Mouse (Mus musculus) T-helper 2 cell (primary cell): ENCODE results near the gene Triap1.
"Not testable (repeated sequence)": the region's sequence is repeated elsewhere in the genome, so short reads cannot be mapped to it uniquely, and the experiment has no call there.

ENCODE experiments used
- in situ Hi-C: fragments of 300-600 bp; cut with MboI, MseI; formaldehyde crosslinking; loops from one replicate; pipeline ENCODE4 v1.15.1; 2025; ENCODE audit warnings: high pct_unique_total_duplicates

Triap1 gene

DNA sequence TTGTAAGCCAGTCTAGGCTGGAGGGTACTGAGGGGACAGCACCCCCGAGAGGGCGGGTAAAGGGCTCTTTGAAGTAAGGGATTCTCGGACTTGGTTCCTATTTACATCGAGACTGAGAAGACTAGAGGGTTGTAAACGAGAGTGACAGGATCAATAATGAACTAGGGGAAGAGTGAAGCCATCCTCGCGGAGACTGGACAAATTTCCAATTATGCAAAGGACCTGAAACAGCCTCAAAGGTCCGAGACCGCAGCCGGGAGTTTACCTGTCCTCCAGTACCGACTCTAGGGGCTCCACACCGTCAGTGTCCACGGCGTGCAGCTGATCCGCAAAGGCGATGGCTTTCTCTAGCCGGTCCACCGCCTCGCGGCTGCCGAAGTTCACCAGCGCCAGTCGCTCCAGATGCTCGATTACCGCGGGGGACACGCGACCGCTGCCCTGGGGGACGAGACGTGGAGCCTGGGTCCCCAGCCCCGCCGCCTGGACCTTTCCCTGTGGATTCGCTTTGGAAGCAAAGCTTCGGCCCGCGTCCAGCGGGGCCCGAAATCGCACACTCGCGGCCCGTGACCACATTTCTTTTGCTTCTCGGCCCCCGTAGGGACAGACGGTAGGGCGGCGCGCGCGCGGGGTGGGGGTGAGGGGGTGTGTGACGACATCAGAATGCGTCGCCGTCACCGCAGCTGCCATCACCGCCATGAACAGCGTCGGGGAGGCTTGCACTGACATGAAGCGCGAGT lies at the start of gene Triap1, which contains the start of gene Gatc:
Triap1 (plus strand) TSS at position 649 of the 737 bp plus-strand sequence.
Gatc (minus strand) TSS at position 602 of the 737 bp plus-strand sequence.
- in situ Hi-C loops = no loop called here

DNA sequence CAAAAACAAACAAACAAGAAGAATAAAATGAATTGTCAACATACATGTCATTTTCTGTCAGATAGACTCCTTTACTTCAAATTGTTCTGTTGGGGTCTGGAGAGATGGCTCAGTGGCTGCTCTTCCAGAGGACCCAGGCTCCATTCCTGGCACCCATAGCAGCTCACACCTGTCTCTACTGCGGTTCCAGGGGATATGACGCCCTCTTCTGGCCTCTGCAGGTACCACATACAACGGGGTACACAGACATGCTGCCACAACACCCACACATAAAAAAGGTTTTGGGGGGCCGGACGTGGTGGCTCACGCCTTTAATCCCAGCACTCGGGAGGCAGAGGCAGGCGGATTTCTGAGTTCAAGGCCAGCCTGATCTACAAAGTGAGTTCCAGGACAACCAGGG lies 46.9 kb upstream of the Triap1 start:
- in situ Hi-C loops = no loop called here

DNA sequence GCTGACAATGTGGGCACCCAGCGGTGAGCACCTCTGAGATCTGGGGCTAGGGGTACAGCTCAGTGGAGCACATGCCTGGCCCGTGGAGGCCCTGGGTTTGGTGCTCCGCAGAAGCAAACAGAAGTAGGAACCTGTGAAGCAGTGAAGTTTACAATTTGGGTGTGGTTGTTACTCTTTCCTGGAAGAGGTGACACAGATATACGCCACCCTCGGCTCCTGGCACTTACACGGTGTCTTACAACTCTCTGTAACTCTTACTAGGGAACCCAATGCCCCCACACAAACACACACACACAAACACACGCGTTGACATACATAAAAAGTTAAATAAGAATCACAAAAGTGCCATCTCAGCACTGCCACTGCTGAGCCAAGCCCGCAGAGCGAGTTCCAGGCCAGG lies 44.7 kb upstream of the Triap1 start:
- in situ Hi-C loops = no loop called here

DNA sequence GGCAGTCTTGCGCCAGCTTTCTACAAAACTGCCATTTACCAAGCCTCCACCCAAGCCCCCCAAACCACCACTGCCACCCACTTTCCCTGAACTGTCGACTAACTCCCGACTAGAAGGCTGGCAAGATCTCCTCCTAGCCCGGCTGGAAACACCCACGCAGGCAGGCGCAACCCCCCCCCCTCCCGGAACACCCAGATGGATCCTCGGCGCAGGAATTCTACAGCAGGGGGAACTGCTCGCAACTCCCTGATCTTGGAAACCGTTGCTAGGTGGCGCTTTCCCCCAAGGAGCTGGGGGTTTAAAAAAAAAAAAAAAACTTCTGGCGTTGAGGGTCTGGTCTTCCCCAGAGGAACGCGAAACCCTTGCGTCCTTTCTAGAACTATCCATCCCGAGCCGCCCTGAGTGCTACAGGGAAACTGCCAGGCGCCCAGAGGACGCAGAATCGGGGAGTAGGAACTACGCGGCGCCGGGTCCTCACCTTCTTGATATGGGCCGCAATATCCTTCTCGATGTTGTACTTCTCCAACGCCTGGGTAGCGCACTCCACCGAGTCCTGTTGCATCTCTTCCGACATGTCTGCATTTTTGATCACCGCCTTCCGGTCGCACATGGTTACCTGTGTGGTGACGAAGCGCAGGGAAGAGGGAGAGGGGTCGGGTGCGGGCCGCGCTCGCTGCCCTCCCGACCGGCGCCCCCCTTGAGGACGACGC lies 40.8 kb upstream of the Triap1 start:
- in situ Hi-C loops = no loop called here

DNA sequence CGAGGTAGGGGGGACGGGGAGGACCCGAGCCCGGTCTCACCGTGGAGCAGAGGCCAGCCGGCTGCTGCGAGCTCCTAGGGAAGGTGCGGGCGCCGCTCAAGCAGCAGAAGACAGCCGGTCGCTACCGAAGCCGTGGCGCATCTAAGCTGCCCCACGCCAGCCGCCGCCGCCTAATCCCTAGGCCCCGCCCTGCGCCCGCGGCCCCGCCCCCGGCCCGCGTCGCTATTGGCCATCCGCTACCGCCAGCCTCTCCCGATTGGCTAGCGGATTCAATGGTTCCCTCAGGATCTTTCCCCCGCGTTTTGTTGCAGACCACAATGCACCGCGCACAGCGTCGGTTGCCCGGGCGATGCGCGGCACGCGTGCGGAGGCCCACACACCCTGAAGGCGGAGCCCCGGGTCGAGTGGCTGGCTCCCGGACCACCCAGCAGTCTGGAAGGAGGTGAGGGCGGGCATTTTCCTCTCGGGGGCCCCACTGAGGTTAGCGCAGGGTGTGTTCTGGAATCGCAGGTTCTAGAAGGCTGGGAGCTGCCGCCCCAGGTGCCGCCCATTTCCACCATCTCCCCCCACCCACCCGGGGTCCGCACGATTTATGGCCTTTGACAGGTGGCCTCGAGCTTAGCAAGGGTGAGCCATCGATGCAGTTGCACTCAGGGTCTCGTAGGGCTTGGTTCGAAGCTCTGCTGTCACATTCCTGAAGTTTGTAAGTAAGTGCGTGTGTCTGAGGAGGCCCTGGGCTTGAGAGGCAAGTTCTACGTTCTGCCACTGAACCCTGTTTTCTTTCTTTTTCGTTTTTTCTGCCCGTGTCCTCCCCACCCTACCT lies 40.0 kb upstream of the Triap1 start, which contains the start of gene Dynll1:
Dynll1 (minus strand) TSS at position 208 of the 823 bp plus-strand sequence.
- in situ Hi-C loops = no loop called here

DNA sequence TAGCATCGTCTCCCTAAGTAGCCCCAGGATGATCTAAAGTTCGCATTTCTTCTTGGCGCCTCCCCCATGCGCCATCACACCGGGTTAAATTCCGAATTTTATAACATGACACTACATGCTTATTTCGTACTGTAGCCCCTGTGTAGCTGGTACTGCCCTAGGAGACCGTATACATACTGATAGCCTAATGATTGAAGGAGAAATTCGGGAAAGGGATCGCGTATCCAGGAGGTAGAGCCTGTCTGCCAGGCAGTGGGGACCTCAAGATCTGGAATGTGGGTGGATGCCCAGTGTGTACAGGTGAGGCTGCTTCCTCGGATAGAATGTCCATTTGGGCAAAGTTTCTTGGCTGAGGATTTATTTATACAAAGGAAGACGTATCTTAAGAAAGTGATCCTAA lies 39.4 kb upstream of the Triap1 start:
- in situ Hi-C loops = no loop called here

DNA sequence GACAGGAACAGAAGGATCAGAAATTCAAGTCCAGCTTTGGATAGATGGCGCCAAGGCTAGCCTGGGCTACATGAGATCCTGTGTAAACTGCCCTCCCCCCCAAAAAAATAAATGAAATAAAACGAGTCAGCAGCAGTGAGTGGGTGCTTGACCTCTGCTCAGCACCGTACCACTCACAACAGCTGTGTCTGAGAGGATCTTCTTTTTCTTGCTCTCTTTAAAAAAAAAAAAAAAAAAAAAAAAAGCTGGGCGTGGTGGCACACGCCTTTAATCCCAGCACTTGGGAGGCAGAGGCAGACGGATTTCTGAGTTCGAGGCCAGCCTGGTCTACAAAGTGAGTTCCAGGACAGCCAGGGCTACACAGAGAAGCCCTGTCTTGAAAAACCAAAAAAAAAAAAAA lies 38.8 kb upstream of the Triap1 start:
- in situ Hi-C loops = not testable (repeated sequence)

DNA sequence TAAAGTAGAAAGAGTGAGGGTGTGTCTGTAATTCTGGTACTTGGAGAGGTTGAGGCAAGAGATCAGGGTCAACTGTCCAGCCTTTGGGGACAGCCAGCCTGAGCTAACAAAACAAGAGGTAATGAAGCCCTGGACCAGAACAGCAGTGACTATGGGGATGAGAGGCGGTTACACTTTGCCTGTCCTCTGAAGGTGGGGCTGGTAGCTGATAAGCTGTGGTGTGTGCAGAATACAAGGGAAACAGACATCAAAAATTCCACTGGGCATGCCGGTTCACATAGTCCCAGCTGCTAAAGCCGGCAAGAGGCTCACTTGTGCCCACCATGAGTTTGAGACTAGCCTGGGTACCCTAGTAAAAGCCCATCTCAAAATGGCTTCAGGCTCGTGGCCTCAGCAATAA lies 28.7 kb upstream of the Triap1 start:
- in situ Hi-C loops = no loop called here

DNA sequence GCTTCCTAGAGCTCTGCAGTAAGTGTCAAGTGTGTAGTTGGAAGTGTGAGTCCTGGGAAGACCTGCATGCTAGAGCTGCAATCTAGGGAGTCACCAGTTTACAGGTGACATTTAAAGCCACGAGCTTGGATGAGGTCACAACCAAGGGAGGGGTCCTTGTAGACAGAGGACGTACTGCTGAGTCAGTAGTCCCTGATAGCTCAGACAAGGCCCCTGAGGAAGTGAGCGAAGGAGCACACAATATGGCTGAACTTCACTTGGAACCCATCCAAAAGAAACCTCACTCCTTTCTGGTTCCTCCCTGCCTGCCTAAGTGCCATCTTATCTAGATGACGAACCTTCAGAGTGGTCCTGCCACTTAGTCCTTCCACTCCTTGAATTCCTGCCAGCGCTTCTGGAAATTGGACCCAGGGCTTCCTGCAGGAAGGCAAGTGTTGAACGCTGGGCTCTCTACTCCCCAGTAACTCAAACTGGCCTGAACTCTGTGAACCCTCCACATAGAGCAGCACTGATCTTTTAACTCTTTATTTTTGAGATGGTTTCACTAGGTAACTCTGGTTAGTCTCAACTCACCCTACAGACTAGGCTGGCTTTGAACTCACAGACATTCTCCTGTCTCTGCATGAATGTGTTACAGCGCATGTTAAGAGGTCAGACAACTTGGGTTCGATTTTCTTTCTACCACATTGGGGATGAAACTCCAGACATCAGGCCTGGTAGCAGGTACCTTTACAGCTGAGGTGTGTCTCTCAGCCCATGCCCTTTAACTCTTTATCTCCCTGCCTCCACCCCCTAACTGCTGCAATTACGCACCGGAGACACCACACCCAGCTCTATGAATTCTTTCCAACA lies 28.0 kb upstream of the Triap1 start:
- in situ Hi-C loops = no loop called here

DNA sequence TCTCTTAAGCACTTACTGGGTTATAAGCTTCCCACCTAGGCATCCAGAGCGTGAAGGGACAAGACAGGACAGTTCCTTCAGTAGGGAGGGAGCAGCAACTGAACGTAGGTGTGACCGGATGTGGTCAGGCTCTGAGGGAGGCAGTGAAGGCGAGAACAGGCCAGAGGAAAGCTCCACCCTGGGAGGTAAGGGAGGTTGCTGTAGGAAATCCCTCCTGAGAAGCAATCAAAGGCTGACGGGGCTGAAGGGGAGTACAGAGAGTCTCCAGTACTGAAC lies 27.4 kb upstream of the Triap1 start:
- in situ Hi-C loops = no loop called here

DNA sequence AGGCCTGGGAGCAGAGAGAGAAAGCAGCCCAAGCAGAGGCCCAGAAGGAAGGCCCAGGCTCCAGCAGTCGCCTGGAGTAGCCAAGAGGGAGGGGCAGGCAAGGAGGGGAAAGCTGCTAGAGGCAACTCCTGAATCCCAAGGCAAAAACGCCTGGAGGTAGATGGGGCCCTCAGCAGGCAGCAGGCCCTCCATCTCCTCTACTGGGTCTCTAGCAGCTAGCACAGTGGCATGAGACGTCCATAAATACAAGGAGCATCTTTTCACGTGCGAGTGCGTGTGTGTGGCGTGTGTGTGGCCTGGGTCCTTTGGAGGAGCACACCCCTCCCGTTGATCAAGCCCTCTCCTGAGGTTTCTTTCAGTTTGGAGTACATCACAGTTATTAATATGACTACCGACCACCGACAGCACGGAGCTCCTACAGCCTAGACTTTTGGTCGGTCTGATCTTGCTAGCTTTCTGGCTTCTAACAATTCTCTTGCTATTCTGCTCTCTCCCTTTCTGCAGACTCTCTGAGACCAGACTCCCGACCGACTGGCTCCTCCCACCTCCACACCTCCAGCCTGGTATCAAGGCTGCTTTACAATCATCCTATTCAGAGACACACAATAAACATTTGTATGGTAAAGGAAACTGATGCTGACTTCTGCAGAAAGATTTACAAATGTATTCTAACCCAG lies 23.9 kb upstream of the Triap1 start:
- in situ Hi-C loops = no loop called here

DNA sequence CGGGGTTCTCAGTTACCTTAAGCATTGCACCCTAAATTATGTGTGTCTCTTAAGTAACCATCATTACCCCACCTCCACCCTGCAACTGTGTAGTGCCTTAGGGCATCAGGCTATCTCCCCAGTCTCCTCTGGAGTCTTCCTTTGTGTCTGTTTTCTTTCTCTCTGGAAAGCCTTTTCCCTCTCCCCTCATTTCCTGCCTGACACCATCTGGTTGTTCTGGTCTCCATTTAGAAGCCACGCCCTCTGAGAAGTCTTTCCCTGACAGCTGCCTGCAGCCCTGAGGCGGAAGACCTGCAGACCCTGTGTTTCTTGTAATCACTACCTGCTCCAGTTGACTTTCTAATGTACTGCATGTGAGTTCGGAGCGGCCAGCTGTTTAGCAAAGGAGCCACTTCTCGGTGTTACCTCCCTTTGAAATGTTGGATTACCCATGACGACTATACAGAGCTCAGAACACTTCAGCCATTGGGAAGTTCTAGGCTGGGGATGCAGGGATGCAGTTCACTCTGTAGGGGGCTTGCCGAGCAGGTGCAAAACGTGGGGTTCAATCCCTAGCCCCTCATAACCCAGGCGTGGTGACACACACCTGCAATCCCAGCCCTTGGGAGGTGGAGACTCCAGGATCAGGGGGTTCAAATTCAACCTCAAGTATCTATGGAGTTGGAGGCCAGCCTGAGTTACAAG lies 23.2 kb upstream of the Triap1 start:
- in situ Hi-C loops = no loop called here

DNA sequence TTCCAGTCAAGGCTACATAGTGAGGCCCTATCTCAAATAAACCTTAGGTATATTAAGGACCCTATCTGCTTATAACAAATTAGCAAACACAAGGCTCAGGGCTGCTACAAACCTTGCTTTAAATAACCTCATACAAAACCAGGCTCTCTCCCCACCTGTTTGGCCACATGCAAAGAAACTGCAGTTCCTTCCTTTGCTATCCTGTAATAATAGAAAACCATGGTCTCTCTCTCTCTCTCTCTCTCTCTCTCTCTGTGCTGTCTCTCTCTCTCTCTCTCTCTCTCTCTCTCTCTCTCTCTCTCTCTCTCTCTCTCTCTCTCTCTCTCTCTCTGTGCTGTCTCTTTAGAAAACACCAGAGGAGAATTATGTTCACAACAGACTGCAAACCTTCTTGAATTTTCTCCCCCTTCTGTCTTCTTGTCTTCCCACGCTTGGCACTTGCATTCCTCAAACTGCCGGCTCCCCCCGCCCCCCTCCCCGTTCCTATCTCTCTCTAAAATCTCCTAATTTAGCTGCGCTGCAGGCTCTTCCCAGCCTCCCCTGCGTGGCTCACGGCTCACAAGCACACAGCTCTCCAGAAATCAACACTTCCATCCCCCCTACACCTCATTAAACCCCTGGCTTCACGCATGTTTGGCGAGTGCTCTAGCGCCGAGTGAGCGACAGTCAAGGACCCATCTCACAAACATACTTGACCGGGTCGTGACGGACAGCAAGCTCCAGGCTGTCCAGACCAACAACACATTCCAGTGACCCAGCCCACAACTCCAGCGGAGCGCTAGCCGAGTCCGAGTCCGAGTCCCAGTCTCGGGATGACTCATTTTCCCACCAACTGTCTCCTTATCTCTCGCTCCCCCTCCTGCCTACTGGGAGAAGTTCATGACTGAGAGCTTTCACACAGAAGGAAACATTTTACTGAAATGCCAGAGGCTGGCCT lies 21.8 kb upstream of the Triap1 start:
- in situ Hi-C loops = no loop called here

DNA sequence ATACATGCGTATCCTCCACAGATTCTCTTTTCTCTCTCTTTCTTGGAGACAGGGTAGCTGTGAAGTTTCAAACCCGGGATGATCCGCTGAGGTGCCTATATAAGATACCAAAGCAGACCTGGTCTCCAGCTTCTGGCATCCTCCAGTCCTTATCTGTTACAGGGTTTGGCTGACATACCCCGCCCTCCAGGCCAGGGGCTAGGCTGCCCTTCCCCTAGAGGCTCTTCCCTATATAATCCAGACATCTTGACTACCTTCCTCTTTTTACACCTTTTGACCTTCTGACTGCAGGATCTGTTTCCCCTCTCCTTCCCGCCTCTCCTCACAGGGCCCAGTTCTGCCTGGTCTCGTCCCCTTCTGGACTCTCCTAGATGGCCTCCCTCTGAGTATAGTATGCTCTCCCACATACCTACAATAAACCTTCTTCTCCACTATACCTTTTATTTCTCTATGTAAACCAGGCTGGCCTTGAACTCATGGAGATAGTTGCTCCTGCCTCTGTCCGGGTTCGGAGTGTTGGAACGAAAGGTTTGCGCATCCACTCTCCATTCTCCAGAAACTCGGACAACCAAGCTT lies 14.7 kb upstream of the Triap1 start:
- in situ Hi-C loops = no loop called here

DNA sequence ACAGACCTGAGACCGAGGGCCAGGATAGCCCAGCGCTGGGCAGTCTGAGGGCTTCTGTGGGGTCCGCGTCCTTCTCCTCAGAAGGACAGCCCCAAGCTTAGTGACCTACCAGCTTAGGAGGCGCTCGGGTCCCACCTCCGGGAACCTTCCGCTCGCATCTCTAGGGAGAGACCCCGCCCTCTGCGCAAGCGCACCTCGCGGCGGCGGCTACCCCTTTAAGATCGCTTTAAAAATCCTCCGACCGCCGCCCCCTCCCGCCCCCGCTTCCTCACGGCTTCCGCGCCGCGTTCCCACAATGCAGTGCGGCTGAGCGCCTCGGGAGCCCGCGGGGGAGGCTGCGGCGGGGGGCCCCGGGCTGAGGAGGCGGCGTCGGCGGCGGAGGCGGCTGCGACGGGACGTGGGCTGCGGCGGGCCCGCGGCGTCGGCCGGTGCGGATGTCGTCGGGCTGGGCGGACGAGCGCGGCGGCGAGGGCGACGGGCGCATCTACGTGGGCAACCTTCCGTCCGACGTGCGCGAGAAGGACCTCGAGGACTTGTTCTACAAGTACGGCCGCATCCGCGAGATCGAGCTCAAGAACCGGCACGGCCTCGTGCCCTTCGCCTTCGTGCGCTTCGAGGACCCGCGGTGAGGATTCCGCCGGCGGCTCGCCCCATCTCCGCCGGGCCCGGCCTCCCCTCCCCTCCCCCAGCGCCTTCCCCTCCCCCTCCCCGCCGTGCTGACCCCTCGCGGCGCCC lies 14.0 kb upstream of the Triap1 start, which contains the start of gene Srsf9:
Srsf9 (plus strand) TSS at position 303 of the 735 bp plus-strand sequence.
- in situ Hi-C loops = no loop called here

DNA sequence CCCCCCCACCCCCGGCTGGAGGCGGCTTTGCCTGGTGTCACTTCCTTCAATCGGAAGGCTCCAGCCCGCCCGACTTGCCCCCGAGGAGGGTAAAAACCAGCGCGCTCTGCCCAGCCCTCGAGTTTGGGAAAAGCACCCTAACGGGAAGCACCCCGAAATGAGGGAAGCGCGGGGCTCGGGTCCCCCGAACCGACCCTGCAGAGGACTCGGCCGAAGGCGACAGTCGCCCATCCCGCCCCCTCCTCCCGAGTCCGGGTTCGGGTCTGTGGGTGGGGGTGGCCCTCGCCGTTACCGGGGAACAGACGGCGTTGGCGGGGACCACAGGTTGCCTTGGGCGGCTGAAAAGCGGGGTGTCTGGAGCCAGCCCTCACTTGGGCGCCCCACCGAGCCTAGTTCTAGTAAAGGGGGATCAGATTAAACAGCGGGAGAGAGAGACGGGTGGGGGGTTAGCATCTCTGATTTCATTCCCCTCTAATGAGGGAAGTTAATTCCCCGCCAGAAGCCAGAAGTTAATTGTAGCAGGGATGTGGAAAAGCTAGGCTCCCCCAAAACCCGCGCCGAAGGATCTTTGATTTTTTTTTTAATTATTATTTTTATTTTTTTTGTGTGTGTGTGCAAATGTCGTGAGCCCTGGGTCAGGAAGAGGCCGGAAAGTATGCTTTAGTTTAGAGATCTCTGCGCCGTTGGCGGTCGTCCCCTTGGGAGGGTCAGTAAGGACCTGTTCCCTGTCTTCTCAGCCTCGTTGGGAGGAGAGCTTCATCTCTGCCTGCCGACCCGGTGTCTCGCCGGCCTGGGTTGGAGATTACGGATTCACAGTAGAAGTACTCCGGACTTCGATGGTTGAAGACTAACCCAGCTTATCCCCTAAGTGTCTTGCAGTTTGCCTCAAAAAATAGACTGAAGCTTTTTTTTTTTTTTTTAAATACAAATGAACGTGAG lies 13.1 kb upstream of the Triap1 start:
- in situ Hi-C loops = no loop called here

DNA sequence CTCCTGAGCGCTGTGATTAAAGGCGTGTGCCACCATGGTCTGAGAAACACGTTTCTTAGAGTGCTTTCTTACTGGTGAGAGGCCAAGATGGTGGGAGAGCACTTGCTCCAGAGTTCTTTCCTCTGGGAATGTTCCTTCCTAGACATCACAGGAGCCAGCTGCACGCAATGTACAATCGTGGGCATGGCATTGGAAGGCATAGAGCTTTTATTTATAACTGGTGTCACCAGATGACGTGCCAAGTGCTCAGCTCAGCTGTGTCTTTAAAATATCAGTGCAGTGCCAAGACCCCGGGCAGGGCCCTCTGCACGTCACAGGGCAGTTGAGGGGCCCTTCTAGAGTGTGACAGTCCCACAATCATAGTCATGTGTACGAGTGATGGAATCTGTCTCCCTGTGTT lies 10.1 kb upstream of the Triap1 start:
- in situ Hi-C loops = no loop called here
